Mouse (Mus musculus): ENCODE data around the gene Rhoh.

The Rhoh gene

DNA sequence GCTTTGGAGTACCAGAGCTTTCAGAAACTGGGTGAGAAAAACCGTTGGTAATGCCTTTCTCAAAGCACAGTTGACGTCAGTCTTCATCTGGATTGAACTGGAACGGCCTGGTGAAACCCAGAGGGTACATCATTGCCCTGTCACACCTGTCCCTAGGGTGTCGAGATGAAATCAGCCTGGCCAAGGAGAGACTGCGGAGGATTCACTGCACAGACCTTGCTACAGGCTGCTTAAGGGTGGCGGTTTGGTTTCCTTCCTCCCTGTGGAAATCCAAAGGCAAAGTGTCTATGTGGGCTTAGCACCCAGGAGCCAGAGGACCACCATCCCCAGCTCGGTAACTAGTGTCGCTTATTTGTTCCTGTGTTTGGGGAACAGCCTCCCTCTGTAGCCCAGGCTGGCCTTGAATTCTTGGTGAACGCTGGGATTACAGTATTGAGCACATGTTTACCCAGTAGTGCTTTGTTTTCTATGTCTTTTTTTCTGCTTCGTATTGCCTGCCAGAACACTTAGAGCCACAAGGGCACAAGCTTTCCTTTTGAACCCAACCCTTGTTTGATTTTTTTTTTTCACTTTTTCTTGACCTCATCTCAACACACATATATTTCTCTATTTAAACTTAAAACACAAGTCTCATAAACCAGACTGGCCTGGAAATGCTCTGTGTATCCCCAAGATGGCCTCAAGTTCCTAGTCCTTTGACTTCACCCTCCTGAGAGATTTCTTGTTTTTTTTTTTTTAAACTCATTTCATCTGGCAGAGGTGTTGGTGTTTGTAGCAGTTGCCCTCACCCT is at the start of gene Rhoh:
Rhoh (plus strand) TSS at position 60 of the 791 bp plus-strand sequence.
- DNase-seq (ENCODE audit: low spot score), result peak; percentile 67

DNA sequence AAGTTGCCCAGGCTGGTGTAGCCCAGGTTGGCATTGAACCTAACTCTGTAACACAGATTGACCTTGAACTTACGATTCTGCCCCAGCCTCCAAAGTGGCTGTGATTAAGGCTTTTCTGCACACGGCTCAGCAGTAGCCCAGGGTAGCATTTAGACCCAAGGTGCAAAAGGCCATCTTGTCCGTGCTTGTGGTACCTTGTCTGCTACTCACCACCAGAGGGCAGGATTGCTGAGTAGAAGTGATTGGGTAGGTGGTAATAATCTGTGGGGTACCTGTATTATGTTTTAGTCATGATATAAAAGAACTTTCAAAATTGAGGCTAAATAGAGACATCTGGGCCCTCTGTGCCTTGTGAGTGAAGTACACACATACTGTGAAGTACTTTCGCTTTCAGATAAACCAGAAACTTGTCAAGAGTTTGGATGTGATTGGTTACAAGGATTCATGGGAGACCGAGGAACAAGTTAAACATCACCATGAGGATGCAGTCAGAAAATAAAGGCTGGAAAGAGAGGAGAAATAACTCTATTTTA is 37.3 kb upstream of the Rhoh start:
- peak; percentile 71 for DNase-seq (ENCODE audit: low spot score)

GRCm38 (mm10) chr5:65826476-65826875 is 34.5 kb upstream of the Rhoh start:
- DNase-seq (ENCODE audit: low spot score), result peak; percentile 47

- peak; percentile 38 for DNase-seq (ENCODE audit: low spot score)
Observed at GRCm38 (mm10) chr5:65827102-65827501, 33.9 kb upstream of the Rhoh start.

GRCm38 (mm10) chr5:65828261-65828660 is 32.8 kb upstream of the Rhoh start:
- DNase-seq (ENCODE audit: low spot score), result no peak

DNA sequence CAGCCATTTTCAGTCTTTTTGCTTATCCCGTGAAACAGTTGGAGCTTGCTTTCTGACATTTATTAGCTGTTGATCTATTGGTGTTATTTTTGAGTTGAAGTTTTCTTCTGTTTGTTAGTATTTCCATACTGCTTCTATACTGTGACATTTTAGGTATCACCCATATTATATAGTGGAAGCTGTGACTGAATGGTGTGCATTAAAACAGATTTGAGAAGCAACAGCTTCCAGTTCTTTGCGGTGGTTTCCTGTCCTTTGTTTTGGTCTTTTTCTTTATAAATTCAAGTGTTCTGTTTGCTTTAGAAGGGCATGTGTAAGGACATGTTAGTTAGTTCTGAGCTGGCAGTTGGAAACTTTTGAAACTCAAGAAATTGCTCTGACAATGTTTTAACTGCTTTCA is 32.0 kb upstream of the Rhoh start:
- DNase-seq (ENCODE audit: low spot score), result no peak

DNA sequence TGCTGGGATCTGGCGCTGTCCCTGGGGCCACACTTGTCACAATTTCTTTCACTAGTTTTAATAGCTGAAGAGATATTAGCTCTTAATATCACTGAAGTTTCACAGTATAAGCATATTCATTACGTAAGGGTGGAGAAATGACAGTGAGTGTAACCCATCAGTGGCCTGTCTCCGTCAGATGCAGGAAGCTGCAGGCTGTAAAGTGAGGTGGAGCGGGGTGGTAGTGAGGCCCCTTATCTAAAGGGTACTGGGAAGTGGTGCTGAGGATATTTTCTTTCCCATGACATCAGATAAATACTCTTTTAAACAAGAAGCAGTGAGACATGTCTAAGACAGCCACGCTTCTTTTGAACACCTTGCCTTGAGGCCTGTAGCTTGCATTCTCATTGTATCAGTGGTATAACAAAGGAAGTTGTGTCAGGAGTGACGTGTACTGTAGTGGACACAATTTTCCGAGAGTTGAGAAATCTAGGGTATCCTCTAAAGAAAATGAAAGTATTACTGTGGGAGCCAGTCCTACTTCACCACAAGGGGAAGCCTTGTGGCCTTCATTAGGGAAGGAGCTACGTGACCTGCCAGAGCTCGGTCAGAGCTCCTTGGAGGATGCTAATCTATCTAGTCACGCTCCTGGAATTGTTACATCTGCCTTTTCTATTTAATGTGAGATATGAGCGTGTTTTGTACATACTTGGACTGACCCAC is 28.9 kb upstream of the Rhoh start:
- no peak for DNase-seq (ENCODE audit: low spot score)

DNA sequence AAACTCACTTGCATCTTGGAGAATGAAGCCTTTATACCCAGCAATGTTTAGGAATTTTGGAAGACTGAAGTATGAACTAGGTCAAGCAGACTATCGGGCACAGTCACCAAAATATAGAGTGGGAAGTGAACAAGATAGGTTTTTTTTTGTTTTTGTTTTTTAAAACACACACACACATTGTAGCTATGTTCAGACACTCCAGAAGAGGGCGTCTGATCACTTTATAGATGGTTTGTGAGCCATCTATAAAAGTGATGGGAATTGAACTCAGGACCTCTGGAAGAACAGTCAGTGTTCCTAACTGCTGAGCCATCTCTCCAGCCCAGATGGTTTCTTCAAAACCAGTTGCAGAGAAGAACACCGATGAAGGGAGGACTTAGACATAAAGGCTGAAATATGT is 27.9 kb upstream of the Rhoh start:
- DNase-seq (ENCODE audit: low spot score), result no peak

DNA sequence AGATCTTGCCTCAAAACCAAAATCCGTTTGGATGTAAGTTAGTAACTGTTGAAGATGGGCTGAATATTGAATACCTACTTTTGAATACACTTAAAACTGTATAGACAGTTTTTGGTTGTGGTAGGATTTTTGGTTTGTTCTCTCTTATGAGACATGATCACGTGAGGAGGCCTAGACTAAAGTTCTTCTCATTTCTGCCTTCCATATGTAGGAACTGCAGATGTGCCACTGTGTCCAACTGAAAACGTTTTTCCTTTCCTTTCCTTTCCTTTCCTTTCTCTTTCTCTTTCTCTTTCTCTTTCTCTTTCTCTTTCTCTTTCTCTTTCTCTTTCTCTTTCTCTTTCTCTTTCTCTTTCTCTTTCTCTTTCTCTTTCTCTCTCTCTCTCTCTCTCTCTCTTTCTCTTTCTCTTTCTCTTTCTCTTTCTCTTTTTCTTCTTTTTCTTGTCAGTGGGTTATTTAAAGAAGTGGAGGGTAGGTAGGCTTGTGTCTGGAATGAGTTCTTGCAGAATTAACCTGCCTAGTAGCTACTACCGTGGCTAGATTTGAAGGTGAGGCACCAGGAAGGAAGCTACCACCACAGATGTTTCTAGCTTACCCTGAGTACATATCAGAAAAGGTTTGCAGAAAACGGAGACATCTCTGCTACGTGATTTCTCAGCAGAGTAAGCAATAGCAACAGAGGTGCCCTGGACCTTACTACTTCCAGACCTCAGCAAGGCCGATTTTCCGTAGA is 27.1 kb upstream of the Rhoh start:
- peak; percentile 31 for DNase-seq (ENCODE audit: low spot score)

DNA sequence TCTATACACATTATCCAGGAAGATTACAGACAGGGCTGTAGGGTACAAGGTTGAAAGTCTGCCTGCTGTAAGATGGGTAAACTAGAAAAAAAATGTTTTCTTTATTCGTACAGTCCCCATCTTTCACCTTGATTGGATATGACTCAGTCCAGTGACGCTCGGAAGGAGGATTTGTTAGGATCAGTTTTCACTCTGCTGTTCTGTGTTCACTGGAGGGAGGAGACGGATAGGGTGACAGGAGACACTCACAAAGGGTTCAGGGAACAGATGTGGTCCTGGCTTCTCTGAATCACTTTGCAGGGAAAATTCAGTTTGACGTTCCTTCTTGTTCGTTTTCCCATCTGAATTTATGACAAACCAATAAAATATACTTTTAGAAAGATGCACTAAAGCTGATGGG is 23.0 kb upstream of the Rhoh start:
- no peak for DNase-seq (ENCODE audit: low spot score)

- DNase-seq (ENCODE audit: low spot score), result no peak
Observed at GRCm38 (mm10) chr5:65842947-65843346, 18.1 kb upstream of the Rhoh start.

DNA sequence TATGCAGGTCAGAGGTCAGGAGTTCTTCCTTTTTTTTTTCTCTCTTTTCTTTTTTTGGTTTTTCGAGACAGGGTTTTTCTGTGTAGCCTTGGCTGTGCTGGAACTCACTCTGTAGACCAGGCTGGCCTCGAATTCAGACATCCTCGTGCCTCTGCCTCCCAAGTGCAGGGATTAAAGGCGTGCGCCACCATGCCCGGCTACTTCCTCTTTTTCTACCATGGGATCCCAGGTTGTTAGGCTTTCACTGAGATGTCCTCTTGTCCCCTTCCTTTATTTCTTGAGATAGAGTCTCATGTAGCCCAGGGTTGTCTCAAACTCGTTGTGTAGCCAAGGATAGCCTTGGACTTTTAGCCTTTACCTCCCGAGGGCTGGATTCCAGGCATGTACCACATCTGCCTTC is 14.5 kb upstream of the Rhoh start:
- DNase-seq (ENCODE audit: low spot score), result no peak

- DNase-seq (ENCODE audit: low spot score), result no peak
Observed at GRCm38 (mm10) chr5:65846958-65847357, 14.1 kb upstream of the Rhoh start.

GRCm38 (mm10) chr5:65847656-65848055 is 13.4 kb upstream of the Rhoh start:
- DNase-seq (ENCODE audit: low spot score), result no peak

- DNase-seq (ENCODE audit: low spot score), result peak; percentile 77
Observed at GRCm38 (mm10) chr5:65850765-65851164, 10.2 kb upstream of the Rhoh start.

DNA sequence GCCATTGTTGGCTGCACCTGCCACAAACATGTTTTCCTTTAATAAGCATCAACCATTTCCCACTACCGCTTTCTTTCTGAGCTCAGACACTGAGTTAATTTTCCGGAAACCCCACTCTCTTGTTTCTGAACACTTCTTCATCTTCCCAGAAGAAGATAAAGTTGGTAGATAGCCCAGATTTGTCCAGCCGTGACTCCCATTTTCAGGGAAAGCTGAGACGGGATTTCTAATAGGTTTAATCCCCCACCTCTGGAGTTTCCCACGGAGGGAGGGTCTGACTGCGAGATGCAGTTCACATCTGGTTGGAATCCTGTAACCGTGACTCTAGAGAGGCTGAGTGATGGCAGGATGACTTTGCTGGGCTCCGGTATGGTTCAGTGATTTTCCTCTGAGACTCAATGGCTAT is 6.2 kb upstream of the Rhoh start:
- DNase-seq (ENCODE audit: low spot score), result no peak

DNA sequence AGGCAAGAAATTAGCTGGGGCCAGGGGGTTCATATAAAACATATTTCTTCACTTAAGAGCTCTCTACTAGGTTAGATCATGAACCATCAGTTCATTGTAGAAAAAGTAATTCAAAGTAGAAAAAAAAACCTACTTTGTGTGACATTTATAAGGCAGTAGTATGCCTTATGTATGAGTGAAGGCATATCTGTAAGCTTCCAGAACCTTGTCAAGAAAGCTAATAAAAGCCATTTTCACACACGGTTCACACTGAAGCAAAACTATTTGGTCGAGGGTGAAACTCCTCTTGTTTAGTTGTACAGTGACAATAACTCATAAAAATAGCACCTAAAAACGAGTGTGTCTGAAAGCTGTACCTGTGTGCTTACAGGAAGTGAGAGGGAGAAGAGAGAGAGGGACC is 5.4 kb upstream of the Rhoh start:
- DNase-seq (ENCODE audit: low spot score), result no peak

DNA sequence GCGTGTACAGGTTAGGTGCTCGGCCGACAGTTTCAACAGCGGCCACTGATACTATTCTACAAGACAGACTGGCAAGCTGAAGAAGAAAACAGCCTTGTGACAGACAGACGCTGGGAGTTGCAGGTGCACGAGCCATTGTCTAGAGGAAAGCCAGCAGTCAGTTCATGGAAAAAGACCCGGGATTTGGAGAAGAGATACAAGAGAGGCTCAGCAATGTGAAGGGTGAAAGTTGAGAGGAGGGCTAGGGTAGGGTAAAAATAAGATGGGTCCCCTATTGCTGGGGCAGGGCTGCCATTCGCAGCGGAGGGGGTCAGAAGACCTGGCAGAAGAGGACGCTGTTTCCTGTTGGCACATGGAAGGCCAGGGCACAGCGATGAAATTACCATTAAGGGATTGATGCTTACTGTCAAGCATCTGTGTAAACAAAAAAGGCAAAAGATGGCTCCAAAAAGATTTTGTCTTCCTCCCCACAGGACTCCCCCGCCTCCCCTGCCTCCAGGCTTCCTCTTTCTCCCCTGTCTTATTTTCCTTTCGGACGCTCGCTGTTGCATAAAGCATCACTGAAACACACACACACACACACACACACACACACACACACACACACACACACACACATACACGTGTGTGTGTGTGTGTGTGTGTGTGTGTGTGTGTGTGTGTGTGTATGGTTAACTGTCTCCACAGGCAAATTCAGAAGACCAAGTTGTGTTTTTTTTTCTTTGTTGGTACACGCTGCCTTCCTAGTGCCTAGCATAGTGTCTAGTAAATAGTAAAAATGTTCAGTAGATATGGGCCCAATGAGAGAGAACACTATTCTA is 4.2 kb upstream of the Rhoh start:
- no peak for DNase-seq (ENCODE audit: low spot score)

- DNase-seq (ENCODE audit: low spot score), result peak; percentile 76
Observed at GRCm38 (mm10) chr5:65857935-65858334, 3.1 kb upstream of the Rhoh start.

DNA sequence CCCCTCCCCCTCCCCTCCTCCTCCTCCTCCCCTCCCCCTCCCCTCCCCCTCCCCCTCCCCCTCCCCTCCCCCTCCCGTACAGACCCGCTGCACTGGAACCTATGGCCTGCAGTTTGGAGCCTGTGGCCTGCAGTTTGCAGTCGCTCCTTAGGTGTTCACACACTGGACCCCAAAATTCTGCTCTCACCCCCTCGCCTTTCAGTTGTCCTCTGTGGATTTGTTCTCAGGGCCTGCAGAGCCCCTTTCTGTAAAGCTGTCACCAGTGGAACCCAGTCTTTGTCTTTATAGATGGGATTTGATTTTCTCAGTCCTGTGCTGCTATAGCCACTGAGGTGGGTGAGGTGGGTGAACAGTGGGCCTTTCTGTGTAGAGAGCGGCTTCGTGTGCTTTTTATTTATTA is 2.7 kb upstream of the Rhoh start:
- DNase-seq (ENCODE audit: low spot score), result no peak

DNA sequence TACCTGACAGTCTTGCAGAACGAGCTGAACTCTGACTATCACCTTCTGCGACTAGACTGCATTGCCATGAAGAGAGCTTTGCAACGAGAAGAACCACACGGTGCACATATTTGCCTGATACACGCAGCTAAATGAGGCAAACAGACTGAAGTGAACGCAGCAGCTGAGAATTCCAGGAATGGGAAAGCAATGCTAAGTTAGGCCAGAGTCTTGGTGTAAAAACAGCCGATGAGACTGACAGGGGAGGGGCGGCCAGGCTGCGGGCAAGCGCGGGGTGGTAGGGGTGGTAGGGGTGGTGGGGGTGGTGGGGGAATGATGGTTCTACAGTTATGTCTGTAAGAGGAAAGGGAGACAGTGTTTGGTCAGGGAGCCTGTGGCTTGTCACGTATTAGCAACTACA is 2.1 kb upstream of the Rhoh start:
- DNase-seq (ENCODE audit: low spot score), result no peak

- no peak for DNase-seq (ENCODE audit: low spot score)
Observed at GRCm38 (mm10) chr5:65859396-65859795, 1.6 kb upstream of the Rhoh start.
